Mouse (Mus musculus): Measurements from ENCODE around the gene Krtap5-2. TPM values are rescaled to one million over a fixed set of nuclear protein-coding genes. Genes with fewer than 3 reads are reported as not detected.
"Not testable (repeated sequence)": the region's sequence is repeated elsewhere in the genome, so short reads cannot be mapped to it uniquely, and the experiment has no call there.

Gene Krtap5-2
- not detected for total RNA-seq (2021)
- long read RNA-seq, experiment 1: 0 reads
- long read RNA-seq, experiment 2: 0 reads

DNA sequence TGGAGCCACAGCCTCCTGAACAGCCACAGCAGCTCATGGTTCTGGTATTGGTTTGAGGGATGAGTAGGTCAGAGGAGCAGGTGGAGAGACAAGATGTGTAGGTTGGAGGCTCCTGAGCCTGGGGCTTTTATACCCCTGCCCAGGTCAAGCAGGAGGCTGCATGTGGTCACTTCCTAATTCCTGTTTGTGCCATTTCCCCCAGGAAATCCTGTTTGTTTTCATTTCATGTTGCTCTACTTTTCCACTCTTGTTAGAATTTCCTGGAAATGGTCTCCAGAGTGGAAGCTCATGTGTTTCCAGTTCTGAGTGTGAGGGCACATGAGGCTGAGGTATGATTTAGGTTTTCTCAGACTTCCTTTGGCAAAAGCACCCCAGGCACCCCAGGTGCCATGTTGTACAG is at the start of gene Krtap5-2:
TSS of gene Krtap5-2 (minus strand) at position 101 of the 400 bp plus-strand sequence.
- intact Hi-C loops (cut with DNase I); DNase-seq: not testable (repeated sequence)

DNA sequence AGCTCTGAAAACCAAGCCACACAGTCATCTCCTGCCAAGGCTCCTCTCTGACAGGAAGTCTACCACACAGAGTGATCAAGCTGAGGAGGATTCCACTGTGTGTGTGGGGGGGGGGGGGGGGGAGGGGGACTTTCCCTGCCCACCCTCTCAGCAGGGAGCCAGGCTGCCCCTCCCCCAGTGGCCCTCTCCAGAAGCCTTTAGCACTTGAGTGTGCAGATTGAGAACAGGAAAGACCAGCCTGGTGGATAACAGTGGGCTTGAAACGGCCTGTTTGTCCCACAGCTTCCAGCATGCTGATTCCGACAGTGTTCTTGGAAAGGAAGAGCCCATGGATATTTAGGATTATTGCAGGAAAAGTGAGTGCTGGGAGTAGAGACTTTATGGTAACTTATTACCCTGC is 48.7 kb upstream of the Krtap5-2 start:
- intact Hi-C loops (cut with DNase I): no loop called here
- no peak for DNase-seq

DNA sequence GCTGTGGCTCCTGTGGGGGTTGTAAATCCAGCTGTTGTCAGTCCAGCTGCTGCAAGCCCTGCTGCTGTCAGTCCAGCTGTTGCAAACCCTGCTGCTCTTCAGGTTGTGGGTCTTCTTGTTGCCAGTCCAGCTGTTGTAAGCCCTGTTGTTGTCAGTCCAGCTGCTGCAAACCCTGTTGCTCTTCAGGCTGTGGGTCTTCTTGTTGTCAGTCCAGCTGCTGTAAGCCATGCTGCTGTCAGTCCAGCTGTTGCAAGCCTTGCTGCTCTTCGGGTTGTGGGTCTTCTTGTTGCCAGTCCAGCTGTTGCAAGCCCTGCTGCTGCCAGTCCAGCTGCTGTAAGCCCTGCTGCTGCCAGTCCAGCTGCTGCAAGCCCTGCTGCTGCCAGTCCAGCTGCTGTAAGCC is 36.3 kb upstream of the Krtap5-2 start:
- DNase-seq; intact Hi-C loops (cut with DNase I): not testable (repeated sequence)

DNA sequence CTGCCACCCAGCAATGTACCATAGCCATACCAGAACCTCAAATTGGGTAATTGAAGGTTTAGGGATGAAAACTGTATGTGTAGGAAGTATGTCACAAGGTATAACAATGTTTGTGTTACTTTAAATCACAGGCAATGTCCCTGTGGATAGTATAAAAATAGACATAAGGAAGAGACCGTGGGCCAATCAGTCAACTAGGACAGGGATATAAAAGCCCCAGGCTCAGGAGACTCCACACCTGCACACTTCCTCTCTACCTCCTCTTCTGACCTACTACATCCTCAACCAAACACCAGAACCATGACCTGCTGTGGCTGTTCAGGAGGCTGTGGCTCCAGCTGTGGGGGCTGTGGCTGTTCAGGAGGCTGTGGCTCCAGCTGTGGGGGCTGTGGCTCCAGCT is 35.8 kb upstream of the Krtap5-2 start, which contains the start of gene Gm7579:
TSS of gene Gm7579 (plus strand) at position 301 of the 400 bp plus-strand sequence.
- no peak for DNase-seq

DNA sequence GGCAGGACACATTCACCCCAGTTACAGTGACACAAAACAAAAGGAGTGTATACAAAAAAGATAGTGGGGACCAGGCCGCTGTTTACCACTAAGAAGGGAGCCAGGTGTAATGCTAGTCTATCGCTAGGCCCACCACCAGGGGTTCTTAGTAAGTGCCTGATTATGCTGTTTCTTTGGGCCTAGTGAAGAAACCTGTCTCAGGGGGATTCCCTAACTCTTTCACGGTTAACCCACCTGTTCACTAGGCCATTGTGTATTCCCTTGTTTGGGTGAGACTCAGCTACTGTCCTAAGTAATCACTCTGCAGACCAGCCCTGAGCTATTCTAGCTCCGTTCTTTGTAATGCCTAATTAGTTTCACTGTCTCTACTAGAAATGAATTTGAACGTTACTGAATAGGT is 31.1 kb upstream of the Krtap5-2 start:
- DNase-seq; intact Hi-C loops (cut with DNase I): not testable (repeated sequence)

More for the DNA sequence above, 35.8 kb upstream of the Krtap5-2 start, which contains the start of gene Gm7579:
- intact Hi-C loops (cut with DNase I): no loop called here

DNA sequence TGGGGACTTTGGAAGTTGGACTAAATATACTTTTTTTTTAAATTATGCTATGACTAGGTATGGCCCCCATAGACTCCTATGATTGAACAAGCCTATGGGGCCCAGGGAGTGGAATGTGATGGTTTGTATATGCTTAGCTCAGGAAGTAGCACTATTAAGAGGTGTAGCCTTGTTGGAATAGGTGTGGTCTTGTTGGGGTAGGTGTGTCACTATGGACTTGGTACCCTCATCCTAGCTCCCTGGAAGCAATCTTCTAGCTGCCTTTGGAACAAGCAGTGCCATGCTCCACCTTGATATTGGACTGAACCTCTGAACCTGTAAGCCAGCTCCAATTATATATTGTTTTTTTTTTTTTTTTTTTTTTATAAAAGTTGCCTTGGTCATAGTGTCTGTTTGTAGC is 29.7 kb upstream of the Krtap5-2 start:
- no peak for DNase-seq
- intact Hi-C loops (cut with DNase I): no loop called here

DNA sequence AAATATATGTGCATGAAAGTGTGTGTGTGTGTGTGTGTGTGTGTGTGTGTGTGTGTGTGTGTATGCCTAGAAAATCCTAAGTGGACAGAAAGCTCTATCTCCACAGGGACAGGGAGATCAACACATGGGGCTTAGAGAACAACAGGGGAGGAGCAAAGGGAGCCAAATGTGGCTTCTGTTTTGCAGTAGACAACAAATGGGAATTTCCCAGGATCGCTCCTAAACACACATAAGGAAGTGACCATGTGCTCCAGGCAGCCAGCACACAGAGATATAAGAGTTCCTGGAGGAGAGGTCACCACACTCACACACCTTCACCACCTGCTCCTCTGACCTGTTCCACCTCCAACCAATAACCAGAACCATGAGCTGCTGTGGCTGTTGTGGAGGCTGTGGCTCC is 25.3 kb upstream of the Krtap5-2 start, which contains the start of gene Krtap5-3:
TSS of gene Krtap5-3 (plus strand) at position 301 of the 400 bp plus-strand sequence.
- DNase-seq: no peak
- intact Hi-C loops (cut with DNase I): no loop called here

DNA sequence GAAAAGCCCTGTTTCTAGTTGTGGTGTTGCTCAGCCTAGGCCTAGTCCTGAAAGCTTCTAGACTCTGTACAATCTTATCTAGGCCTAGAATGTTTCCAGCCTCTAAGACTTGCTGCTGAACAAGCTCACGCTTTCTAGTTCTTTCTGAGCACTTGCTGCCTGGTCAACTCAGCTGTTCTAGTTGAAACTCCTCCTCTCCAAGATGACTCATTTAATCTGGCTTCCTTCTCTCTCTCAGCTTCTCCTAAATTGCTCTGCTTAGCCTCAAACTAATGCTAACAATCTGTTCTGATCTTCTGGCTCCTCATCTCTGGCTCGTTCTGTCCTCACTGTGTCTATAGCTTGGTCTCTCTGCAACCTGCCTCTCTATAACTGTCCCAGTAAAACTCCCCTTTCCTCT is 22.9 kb upstream of the Krtap5-2 start:
- no peak for DNase-seq
- intact Hi-C loops (cut with DNase I): no loop called here

DNA sequence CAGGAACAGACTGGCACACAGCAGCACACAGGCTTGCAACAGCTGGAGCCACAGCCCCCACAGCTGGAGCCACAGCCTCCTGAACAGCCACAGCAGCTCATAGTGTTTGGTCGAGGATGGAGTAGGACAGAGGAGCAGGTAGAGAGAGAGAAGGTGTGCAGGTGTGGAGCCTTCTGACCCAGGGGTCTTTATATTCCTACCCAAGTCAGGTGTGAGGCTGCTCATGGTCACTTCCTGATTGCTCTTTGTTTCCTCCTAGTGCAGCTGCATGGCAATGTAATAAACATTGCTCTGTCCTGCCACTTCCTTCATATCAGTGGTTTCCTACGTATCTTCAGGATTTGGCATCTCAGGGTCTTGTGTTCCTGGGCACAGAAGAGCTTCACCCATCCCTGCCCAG is 14.5 kb upstream of the Krtap5-2 start, which contains the start of gene Gm10153:
TSS of gene Gm10153 (minus strand) at position 101 of the 400 bp plus-strand sequence.
- no peak for DNase-seq

DNA sequence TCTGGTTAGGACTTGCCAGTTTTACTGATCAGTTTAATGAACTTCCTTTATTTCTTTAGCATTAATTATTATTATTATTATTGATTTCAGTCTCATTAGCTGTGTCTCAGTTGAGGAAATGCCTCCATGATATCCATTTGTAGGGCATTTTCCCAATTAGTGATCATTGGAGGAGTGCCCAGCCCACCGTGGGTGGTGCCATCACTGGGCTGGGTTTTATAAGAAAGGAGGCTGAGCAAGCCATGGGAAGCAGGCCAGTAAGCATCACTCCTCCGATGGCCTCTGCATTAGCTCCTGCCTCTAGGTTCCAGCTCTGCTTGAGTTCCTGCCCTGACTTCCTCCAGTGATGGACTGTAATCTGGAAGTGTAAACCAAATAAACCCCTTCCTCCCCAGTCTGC is 12.4 kb upstream of the Krtap5-2 start:
- DNase-seq: no peak
- intact Hi-C loops (cut with DNase I): no loop called here

More for the DNA sequence above, 14.5 kb upstream of the Krtap5-2 start, which contains the start of gene Gm10153:
- intact Hi-C loops (cut with DNase I): no loop called here

DNA sequence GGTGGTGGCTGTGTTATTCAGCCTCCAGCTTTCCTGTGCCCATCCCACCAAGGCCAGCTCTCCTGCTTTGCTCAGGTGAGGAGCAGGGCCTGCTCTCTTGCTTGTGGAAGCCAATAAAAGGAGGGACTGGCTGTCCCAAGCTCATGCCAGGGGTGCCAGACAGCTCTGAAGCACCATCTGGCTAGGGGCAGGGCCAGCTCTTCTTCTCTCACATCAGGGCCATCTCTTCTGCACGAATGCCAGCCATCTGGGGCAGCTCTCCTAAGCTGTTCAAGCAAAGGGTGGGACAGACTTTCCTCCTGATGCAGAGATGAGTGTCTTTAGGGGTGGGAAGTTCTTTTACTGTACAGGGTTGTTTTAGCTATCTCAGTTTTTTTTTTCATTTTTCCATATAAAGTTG is 5.2 kb upstream of the Krtap5-2 start:
- intact Hi-C loops (cut with DNase I): no loop called here
- DNase-seq: no peak

DNA sequence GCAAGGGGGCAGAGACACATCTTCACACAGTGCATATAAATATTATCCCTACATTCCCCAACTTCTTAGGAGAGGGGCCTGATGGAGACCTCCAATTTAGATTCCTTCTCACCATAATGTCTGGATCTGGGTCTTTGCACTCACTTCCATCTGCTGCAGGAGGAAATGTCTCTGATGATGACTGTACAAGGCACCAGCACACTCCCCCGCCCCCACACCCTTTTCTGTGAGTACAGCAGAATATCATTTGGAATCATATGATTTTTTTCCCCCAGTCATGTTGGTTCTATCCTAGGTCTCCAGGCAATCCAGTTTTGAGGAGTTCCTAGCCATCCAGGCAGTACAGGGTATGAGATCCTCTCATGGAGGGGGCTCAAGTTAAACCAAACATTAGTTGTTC is 2.9 kb upstream of the Krtap5-2 start:
- DNase-seq: no peak
- intact Hi-C loops (cut with DNase I): no loop called here

DNA sequence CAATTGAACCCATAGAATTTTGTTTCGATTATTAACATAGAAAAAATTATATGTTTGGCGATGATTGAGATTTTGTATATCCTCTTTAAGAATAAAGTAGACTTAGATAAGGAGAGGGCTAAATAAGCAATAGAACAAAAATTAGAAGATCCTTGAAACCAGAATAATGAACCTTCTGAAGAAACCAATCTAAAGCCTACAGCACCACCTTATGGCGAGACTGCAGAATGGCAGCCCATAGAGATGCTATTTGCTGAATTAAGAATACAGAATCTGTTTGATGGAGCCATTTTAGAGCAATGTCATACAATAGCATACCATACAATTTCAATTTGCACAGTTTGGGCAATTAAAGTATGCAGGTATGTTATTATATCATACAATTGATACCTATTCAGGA is 6.0 kb downstream of the Krtap5-2 start:
- intact Hi-C loops (cut with DNase I): no loop called here

DNA sequence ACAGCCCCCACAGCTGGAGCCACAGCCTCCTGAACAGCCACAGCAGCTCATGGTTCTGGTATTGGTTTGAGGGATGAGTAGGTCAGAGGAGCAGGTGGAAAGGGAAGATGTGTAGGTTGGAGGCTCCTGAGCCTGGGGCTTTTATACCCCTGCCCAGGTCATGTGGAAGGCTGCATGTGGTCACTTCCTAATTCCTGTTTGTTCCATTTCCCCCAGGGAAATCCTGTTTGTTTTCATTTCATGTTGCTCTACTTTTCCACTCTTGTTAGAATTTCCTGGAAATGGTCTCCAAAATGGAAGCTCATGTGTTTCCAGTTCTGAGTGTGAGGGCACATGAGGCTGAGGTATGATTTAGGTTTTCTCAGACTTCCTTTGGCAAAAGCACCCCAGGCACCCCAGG is 10.2 kb downstream of the Krtap5-2 start, which contains the start of gene Gm4553:
TSS of gene Gm4553 (minus strand) at position 101 of the 400 bp plus-strand sequence.
- intact Hi-C loops (cut with DNase I); DNase-seq: not testable (repeated sequence)

More for the DNA sequence above, 6.0 kb downstream of the Krtap5-2 start:
- peak in 1 of 2 experiments; percentile 18 for DNase-seq

DNA sequence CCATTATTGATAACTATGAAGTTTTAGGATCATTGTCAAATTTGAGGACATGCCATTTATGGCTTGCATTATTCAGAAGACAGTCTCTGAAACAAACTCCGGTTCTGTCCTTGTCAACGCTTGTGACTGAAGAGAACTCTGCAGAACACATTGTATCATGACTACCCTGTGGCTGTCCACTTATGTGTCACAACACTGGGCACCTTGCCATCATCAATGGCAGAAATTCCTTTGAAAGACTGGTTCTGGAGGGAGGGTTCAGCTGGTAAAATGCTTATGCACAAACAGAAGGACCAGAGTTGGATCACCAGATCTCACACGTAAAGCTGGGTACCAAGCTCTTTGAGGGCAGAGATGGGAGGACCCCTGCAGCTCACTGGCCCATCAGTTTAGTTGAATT is 16.4 kb downstream of the Krtap5-2 start:
- intact Hi-C loops (cut with DNase I): no loop called here
- no peak for DNase-seq

DNA sequence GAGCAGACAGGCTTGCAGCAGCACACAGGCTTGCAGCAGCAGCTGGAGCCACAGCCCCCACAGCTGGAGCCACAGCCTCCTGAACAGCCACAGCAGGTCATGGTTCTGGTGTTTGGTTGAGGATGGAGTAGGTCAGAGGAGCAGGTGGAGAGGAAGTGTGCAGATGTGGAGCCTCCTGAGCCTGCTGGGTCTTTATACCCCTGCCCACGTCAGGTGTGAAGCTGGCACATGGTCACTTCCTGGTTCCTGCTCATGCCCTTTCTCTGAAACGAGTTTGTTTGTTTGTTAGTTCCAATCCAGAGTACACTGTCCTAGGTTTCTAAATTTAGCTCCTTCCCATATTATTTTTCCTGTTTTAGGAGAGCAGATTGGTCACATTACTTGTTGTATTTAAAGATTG is 18.8 kb downstream of the Krtap5-2 start, which contains the start of gene Gm29735:
TSS of gene Gm29735 (minus strand) at position 101 of the 400 bp plus-strand sequence.
- intact Hi-C loops (cut with DNase I); DNase-seq: not testable (repeated sequence)

DNA sequence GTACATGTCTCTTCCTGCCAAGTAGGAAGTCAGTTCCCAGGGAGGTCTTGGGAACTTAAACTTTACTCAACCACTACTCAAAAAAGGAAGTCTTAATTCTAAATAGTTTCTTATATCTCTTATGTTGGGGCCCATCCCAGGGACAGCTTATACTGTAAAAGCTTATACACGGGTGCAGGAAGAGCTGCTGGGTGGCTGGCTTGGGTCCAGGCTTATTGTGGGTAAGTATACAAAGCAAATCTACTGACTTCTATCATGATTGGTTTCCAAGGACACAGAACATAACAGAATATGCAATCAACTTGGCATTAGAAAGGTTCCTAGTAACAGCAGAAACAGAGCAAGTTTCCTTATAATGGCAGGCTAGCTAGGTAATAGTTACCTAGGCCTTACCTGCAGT is 20.5 kb downstream of the Krtap5-2 start:
- intact Hi-C loops (cut with DNase I): no loop called here
- no peak for DNase-seq

DNA sequence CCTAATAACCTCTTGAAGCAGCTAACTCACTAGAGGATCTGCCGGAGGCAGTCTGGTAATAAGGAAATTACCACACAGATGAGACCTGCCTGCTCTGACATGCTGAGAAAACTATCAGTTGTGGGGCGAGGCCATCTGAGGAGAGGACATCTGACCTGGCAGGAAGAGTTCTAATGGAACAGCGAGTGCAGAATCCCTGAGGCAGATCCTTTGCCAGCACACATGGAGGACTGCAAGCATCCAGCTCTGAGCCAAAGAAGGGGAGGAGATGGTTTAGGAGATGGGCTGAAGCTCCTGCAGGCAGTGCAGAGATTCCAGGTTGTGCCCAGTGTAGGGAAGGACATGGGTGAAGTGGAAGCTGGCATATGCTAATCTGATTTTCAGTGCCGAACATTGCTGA is 23.6 kb downstream of the Krtap5-2 start:
- no peak for DNase-seq
- intact Hi-C loops (cut with DNase I): no loop called here

DNA sequence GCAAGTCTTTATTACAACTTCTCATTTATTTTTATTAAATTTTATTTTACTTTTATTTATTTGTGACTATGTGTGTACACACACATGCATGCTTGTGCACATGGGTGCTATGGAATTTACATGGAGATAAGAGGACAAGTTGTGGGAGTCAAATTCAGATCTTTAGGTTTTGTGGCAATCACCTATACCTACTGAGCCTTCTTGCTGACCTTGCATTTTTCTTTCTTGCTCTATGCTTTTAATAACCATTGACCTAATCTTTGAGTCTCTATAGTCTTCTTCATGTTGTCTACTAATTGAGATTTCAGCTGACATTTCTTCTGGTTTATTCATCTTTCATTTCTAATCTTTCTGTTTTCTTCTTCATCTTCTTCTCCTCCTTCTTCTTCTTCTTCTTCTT is 27.2 kb downstream of the Krtap5-2 start:
- DNase-seq: no peak
- intact Hi-C loops (cut with DNase I): no loop called here

DNA sequence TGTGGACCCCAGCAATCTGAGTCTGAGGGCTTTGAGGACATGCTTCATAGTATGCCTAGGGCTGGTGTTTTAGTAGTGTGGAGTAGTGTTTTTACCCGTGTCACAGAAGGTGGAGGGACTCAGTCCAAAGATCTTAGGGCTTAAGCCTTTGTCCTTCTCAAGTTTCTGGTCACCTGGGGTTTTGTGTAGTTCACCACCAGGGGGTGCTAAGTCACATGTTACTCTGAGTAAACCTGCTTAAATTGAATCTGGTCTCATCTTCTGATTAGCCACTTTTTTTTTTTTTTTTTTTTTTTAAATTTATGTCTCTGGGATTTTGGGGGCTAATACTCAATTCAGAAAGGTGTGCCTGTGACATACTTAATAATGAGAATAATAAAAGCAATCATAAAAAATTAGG is 29.8 kb downstream of the Krtap5-2 start:
- DNase-seq: peak; percentile 35 to 67
- intact Hi-C loops (cut with DNase I): loop anchor here (2.0 kb wide), 1 partner anchor 103 kb away; no protein-coding TSS in a partner anchor

DNA sequence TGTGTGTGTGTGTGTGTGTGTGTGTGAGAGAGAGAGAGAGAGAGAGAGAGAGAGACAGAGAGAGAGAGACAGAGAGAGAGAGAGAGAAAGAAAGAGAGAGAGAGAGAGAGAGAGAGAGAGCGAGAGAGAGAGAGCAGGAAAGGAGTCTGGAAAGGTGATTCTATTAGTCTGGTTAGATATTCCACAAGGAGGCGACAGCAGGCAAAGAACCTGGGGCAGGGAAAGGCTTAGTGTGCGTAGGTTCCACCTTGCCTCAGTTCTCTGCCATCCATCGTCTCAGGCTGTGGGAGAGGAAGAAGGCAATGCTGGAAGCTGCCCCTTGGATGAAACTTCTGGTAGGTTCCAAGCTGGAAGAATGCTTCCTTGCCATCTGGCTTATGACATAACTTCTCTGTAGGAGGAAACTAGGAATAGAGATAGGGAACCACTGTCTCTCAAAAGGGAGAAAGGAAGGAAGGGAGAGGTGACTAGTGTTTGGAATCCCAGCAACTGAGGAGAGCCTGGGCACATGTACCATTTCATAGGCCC is 30.3 kb downstream of the Krtap5-2 start:
- intact Hi-C loops (cut with DNase I): no loop called here

DNA sequence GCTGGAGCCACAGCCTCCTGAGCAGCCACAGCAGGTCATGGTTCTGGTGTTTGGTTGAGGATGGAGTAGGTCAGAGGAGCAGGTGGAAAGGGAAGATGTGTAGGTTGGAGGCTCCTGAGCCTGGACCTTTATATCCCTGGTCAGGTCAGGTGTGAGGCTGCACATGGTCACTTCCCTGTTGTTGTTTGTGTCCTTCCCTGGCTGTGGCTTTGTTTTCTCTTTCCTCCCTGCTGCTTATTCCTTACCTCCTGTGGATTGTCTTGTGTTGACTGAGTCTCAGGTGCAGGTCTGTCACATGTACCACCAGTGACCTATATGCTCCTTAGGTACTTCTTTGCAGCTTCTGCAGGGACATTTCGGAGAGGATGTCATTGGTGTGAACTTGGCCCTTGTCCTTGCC is 31.3 kb downstream of the Krtap5-2 start, which contains the start of gene Gm45337:
TSS of gene Gm45337 (minus strand) at position 101 of the 400 bp plus-strand sequence.
- DNase-seq: no peak
- intact Hi-C loops (cut with DNase I): no loop called here

More for the DNA sequence above, 30.3 kb downstream of the Krtap5-2 start:
- no peak for DNase-seq

Data from heart, postnatal 14 days (tissue).